Mouse (Mus musculus): ENCODE data around the gene Dennd1a.

Gene Dennd1a

GRCm38 (mm10) chr2:38048996-38049395, 238.2 kb downstream of the Dennd1a start:
- DNase-seq (ENCODE audit: low spot score in 2 of 2) = no peak

- DNase-seq (ENCODE audit: low spot score in 2 of 2) = no peak
Measured at GRCm38 (mm10) chr2:38045286-38045685, 241.9 kb downstream of the Dennd1a start.

GRCm38 (mm10) chr2:38040845-38041244, 246.3 kb downstream of the Dennd1a start:
- DNase-seq (ENCODE audit: low spot score in 2 of 2) = no peak

GRCm38 (mm10) chr2:38039621-38040020, 247.6 kb downstream of the Dennd1a start:
- DNase-seq (ENCODE audit: low spot score in 2 of 2) = no peak

- no peak for DNase-seq (ENCODE audit: low spot score in 2 of 2)
Measured at GRCm38 (mm10) chr2:38028317-38028716, 258.9 kb downstream of the Dennd1a start.

- DNase-seq (ENCODE audit: low spot score in 2 of 2) = no peak
Measured at GRCm38 (mm10) chr2:38025615-38026014, 261.6 kb downstream of the Dennd1a start.

- DNase-seq (ENCODE audit: low spot score in 2 of 2) = peak in 1 of 2 experiments; percentile 23
Measured at GRCm38 (mm10) chr2:38023741-38024130, 263.5 kb downstream of the Dennd1a start.

GRCm38 (mm10) chr2:38023054-38023740, 264.0 kb downstream of the Dennd1a start:
- peak; percentile 34 to 51 for DNase-seq (ENCODE audit: low spot score in 2 of 2)

GRCm38 (mm10) chr2:38021166-38021565, 266.0 kb downstream of the Dennd1a start:
- no peak for DNase-seq (ENCODE audit: low spot score in 2 of 2)

GRCm38 (mm10) chr2:38014702-38015101, 272.5 kb downstream of the Dennd1a start:
- no peak for DNase-seq (ENCODE audit: low spot score in 2 of 2)

GRCm38 (mm10) chr2:38013839-38014365, 273.3 kb downstream of the Dennd1a start:
- peak; percentile 25 to 29 for DNase-seq (ENCODE audit: low spot score in 2 of 2)

GRCm38 (mm10) chr2:38007238-38007637, 280.0 kb downstream of the Dennd1a start:
- no peak for DNase-seq (ENCODE audit: low spot score in 2 of 2)

GRCm38 (mm10) chr2:38003183-38003680, 284.0 kb downstream of the Dennd1a start:
- DNase-seq (ENCODE audit: low spot score in 2 of 2) = no peak

GRCm38 (mm10) chr2:38001004-38001403, 286.2 kb downstream of the Dennd1a start:
- no peak for DNase-seq (ENCODE audit: low spot score in 2 of 2)

GRCm38 (mm10) chr2:37997966-37998365, 289.2 kb downstream of the Dennd1a start:
- DNase-seq (ENCODE audit: low spot score in 2 of 2) = no peak

GRCm38 (mm10) chr2:37989091-37989490, 298.1 kb downstream of the Dennd1a start:
- DNase-seq (ENCODE audit: low spot score in 2 of 2) = no peak

- no peak for DNase-seq (ENCODE audit: low spot score in 2 of 2)
Measured at GRCm38 (mm10) chr2:37988301-37988700, 298.9 kb downstream of the Dennd1a start.

- peak in 1 of 2 experiments; percentile 10 for DNase-seq (ENCODE audit: low spot score in 2 of 2)
Measured at GRCm38 (mm10) chr2:37985690-37986222, 301.4 kb downstream of the Dennd1a start.

- DNase-seq (ENCODE audit: low spot score in 2 of 2) = no peak
Measured at GRCm38 (mm10) chr2:37982714-37983113, 304.5 kb downstream of the Dennd1a start.

GRCm38 (mm10) chr2:37981562-37982403, 305.4 kb downstream of the Dennd1a start:
- no peak for DNase-seq (ENCODE audit: low spot score in 2 of 2)

GRCm38 (mm10) chr2:37974201-37974600, 313.0 kb downstream of the Dennd1a start:
- no peak for DNase-seq (ENCODE audit: low spot score in 2 of 2)

GRCm38 (mm10) chr2:37972621-37973020, 314.6 kb downstream of the Dennd1a start:
- no peak for DNase-seq (ENCODE audit: low spot score in 2 of 2)

Data from right cerebral cortex, adult 2 months (tissue).